Mouse (Mus musculus): ENCODE results near the gene C2cd4a. TPM values are rescaled to one million over a fixed set of nuclear protein-coding genes. Genes with fewer than 3 reads are reported as not detected.

Gene C2cd4a
- total RNA-seq, 1 experiment from 2014 or later: not detected

GRCm38 (mm10) chr9:67787671-67788070 lies 44.5 kb downstream of the C2cd4a start:
- no peak for DNase-seq

GRCm38 (mm10) chr9:67786311-67786710 lies 45.8 kb downstream of the C2cd4a start:
- DNase-seq: no peak

DNA sequence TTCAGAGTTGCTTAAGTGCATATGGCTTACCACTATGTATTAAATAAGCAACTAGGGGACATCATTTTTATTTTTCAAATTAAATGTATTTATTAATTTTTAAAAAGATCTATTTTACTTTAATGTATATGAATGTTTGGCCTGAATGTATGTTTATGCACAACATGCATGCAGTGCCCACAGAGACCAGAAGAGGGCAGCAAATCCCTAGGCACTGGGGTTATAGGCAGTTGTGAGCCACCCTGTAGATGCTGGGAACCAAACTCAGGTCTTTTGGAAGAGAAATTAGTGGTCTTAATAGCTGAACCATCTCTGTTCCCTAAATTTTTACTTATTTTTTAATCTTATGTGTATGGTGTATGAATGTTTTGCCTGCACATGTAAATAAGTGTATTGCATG lies 48.2 kb downstream of the C2cd4a start:
- no peak for DNase-seq

DNA sequence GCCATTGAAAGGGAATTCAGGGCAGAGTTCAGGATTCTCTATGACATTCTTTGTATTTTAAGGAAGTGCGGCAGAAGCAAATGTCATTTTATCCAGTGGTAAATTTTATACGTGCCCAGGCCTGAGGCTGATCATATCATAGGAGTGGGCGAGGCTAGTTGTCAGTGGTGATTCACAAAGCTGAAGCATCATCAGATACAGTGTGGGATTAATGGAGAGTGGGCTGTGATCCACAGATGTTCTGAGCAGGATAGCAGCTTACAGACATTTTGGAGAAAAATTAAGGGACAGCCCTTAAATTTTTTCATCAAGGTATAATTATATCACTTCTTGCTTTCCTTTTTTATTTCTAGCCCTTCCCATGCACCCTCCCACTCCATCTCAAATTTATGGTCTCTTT lies 48.7 kb downstream of the C2cd4a start:
- no peak for DNase-seq

GRCm38 (mm10) chr9:67782786-67783185 lies 49.3 kb downstream of the C2cd4a start:
- DNase-seq: no peak

Other genes with a start within 250 kb of the C2cd4a start
- gene C2cd4b, start 72.9 kb downstream of the C2cd4a start, total RNA-seq (2021): 0.24 TPM in 1 of 2 replicates, not detected in the other
- gene Vps13c, start 8.1 kb upstream of the C2cd4a start, total RNA-seq (2021): 61.2 and 75.2 TPM in 2 replicates